Mouse (Mus musculus): Measurements from ENCODE around the gene Dgkk. TPM values are rescaled to one million over a fixed set of nuclear protein-coding genes. Genes with fewer than 3 reads are reported as not detected.
"Not testable (repeated sequence)": the region's sequence is repeated elsewhere in the genome, so short reads cannot be mapped to it uniquely, and the experiment has no call there.

The Dgkk gene
- polyA plus RNA-seq (2016; fragmentation: Nextera tagmentation; extraction: Ambion mirVana): 0.29 and 0.42 TPM in 2 replicates

DNA sequence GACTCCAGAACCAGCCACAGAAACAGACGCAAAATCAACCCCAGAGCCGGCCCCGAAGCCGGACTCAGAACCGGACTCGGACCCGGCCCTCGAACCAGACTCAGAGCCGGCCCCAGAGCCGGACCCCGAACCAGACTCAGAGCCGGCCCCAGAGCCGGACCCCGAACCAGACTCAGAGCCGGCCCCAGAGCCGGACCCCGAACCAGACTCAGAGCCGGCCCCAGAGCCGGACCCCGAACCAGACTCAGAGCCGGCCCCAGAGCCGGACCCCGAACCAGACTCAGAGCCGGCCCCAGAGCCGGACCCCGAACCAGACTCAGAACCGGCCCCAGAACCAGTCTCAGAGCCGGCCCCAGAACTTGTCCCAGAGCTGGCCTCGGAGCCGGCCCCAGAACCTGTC lies at the start of gene Dgkk:
Gene Dgkk, plus strand, starts transcription at position 301 of the 400 bp plus-strand sequence.
- not testable (repeated sequence) for H3K4me1 ChIP-seq (replicated peaks)
- H3K27me3 ChIP-seq (ENCODE audit: insufficient read depth, poor library complexity, severe bottlenecking): peaks cover 35% of the 10 kb centered on the region
- 30% methylated on average over 24 of the region's 30 CpGs for WGBS

DNA sequence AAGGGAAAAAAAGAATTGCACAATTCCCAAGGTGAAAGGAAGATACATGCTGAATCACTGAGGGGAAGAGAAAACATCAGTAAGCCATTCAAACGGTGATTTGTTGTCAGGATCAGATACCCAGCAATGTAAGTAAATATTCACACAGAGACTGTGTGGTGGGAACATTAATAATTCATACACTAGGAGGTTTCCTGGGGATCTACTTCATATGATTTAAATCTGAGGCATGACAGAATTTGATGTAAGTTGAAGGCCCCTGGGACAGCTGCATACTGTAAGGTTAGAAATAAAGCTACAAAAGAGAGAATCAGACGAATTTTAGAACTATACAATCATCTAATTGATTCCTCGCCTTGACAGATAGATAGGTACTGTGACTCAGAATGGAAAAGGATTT lies 45.1 kb upstream of the Dgkk start:
- Histone ChIP-seq H3K27me3 (ENCODE audit: insufficient read depth, poor library complexity, severe bottlenecking) (no peaks in the 10 kb centered on the region), H3K27ac (no peak overlapping the region), H3K4me3 (no peak overlapping the region), H3K9me3 (no peaks in the 10 kb centered on the region), H3K4me1 (replicated peaks) (no peaks in the 10 kb centered on the region), H3K36me3 (no peaks in the 10 kb centered on the region)
- no peak for DNase-seq (ENCODE audit: low spot score)
- 63% methylated on average over 3 of the region's 3 CpGs for WGBS

More for the DNA sequence above, at the start of gene Dgkk:
- not testable (repeated sequence) for DNase-seq (ENCODE audit: low spot score); H3K27ac ChIP-seq; H3K9me3 ChIP-seq; H3K36me3 ChIP-seq
- peak within 1 kb of the TSS; percentile 49 for H3K4me3 ChIP-seq

DNA sequence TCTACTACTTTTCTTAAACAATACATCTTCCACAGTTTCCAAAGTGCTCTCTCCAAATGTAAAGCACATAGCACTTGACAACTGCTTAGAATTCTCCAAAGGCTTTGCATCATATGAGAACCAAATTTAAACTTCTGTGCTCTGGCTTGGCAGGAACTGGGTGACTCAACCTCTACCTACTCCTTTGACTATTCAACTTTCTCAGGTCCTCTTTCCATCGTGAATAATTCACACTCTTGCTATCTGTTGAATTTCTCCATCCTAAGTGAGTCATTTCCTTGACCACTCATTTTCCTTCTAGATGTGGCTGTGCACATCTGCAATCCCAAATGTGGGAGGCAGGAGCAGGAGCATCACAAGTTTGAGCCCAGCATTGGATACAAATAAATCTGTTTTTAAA lies 28.4 kb upstream of the Dgkk start:
- 73% methylated on average over 1 of the region's 1 CpGs for WGBS
- no peak overlapping the region for H3K27ac ChIP-seq
- H3K4me3 ChIP-seq: no peak overlapping the region
- no peaks in the 10 kb centered on the region for H3K9me3 ChIP-seq
- no peak for DNase-seq (ENCODE audit: low spot score)
- H3K4me1 ChIP-seq (replicated peaks): peaks cover 3% of the 10 kb centered on the region; the same call in 1 of the 2 replicates
- no peaks in the 10 kb centered on the region for H3K27me3 ChIP-seq (ENCODE audit: insufficient read depth, poor library complexity, severe bottlenecking)
- no peaks in the 10 kb centered on the region for H3K36me3 ChIP-seq

DNA sequence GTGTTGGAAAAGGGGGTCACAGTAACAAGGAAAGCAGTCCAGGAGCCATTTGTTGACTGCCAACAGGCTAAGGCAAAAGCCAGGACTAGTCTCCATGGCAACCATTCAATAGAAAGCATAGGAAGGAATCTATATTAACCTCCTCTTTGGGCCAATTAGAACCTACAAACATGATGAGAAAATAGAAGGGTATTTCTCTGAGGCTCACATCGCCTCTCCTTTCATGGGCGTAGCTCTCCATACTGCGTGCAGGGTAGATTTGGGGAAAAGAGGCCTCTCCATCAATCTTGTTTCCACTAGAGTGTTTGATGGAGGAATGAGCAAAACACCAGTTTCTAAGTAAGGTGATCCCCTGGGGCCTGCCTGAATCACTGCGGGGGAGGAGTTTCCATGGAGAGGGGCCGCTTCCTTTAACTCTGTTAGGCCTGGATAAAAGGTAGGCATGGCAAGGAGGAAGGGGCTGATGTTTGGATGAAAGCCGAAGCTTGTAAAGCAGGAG lies 27.5 kb upstream of the Dgkk start:
- no peak for DNase-seq (ENCODE audit: low spot score)
- Histone ChIP-seq H3K4me3 (no peak overlapping the region), H3K9me3 (no peaks in the 10 kb centered on the region), H3K4me1 (replicated peaks) (peaks cover 3% of the 10 kb centered on the region; the same call in 1 of the 2 replicates), H3K27me3 (ENCODE audit: insufficient read depth, poor library complexity, severe bottlenecking) (no peaks in the 10 kb centered on the region), H3K36me3 (no peaks in the 10 kb centered on the region), H3K27ac (no peak overlapping the region)
- 32% methylated on average over 6 of the region's 6 CpGs for WGBS

DNA sequence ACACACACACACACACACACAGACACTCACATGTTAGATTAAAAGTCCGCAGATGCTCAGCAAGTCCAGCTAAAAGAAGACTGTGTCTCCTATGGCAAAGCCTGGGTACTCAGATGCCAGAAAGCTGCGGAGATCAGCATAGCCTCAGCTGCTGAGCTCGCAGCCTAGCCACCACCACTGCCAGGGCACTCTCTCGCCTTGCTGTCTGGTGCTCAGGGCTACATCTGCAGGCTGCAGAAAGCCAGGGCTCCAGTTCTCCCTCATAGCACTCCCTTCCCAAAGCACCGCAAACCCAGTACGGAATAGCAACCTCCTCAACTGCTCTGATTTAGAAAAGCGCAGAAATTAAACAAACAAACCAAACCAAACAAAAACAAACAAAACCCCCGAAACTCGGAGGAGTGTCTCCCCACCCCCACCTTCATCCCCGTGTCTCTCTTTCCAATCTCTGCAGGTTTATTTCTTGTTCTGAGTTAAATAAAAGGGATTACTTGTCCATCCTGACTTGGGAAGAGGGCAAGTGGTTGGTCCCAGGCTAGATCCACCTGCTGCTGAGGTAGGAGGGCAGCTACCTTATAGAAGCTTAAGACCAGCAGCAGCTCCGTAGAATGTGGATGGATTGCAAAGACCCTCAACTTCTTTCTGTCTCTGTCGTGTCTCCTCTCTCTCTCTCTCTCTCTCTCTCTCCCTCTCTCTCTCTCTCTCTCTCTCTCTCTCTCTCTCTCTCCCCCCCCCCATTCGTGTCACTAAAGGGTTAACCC lies 1.4 kb upstream of the Dgkk start:
- Histone ChIP-seq H3K9me3 (0 out of 2 replicates have a peak, but pooled peaks cover 2% of the 10 kb centered on the region), H3K27ac (no peak overlapping the region), H3K36me3 (no peaks in the 10 kb centered on the region), H3K4me1 (replicated peaks) (peaks cover 9% of the 10 kb centered on the region; the same call in 1 of the 2 replicates), H3K4me3 (peak overlapping the region; percentile 49), H3K27me3 (ENCODE audit: insufficient read depth, poor library complexity, severe bottlenecking) (peaks cover 35% of the 10 kb centered on the region)
- 23% methylated on average over 13 of the region's 13 CpGs for WGBS
- peak; percentile 5 for DNase-seq (ENCODE audit: low spot score)

DNA sequence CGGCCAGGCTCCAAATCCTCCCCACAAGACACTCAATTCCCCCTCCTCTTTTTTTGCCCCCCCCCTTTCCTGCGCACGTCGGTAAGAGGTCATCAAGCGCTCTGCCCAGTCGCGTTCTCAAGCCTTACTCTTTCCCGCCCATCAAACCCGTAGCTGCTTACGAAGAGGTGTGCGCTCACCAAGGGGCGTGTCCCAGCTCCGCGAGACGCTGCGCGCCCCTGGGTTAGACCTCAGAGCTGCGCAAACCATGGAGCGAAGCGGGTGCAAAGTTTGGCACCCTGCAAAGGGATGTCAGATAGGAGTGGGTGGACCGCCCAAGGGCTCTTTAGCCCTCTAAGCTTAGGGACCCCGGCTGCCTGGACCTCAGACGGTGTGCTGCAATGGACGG lies 862 bp upstream of the Dgkk start:
- WGBS: 20% methylated on average over 24 of the region's 24 CpGs
- DNase-seq (ENCODE audit: low spot score): peak; percentile 56
- H3K9me3 ChIP-seq: 0 out of 2 replicates have a peak, but pooled peaks cover 2% of the 10 kb centered on the region

DNA sequence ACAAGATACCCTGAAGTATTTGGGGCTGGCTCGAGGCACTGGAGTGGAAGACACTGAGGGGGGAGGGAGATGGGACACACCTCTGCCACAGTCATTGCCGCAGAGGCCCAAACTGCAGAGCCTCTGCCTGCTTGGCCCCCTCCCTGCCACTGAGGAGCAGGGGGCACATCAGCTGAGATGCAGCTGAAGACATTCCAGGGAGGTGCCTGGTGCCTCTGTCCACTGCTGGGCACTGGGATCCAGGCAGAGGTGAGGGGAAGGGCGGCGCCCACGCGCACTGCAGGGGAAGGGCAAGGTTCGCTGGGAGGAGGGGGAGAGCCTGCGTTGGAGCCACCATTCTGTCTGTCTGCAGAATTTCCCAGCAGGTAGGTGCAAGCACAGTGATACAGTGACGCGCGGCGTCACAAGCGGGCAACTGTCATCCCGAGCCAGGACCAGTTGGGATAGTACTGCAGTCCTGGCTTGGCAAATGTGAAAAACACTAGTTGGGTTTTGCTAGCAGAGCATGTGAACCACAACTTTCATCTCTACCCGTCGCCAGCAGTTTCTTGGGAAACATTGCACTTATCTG lies 948 bp downstream of the Dgkk start:
- peaks cover 35% of the 10 kb centered on the region for H3K27me3 ChIP-seq (ENCODE audit: insufficient read depth, poor library complexity, severe bottlenecking)
- peaks cover 9% of the 10 kb centered on the region; the same call in 1 of the 2 replicates for H3K4me1 ChIP-seq (replicated peaks)
- H3K36me3 ChIP-seq: no peaks in the 10 kb centered on the region
- WGBS: 31% methylated on average over 16 of the region's 16 CpGs
- no peak overlapping the region for H3K27ac ChIP-seq
- H3K4me3 ChIP-seq: peak overlapping the region; percentile 37; the same call in 1 of the 2 replicates
- H3K9me3 ChIP-seq: 0 out of 2 replicates have a peak, but pooled peaks cover 2% of the 10 kb centered on the region
- no peak for DNase-seq (ENCODE audit: low spot score)

More for the DNA sequence above, 862 bp upstream of the Dgkk start:
- no peaks in the 10 kb centered on the region for H3K36me3 ChIP-seq
- no peak overlapping the region for H3K27ac ChIP-seq
- H3K4me3 ChIP-seq: peak overlapping the region; percentile 49
- peaks cover 9% of the 10 kb centered on the region; the same call in 1 of the 2 replicates for H3K4me1 ChIP-seq (replicated peaks)
- peaks cover 35% of the 10 kb centered on the region for H3K27me3 ChIP-seq (ENCODE audit: insufficient read depth, poor library complexity, severe bottlenecking)

DNA sequence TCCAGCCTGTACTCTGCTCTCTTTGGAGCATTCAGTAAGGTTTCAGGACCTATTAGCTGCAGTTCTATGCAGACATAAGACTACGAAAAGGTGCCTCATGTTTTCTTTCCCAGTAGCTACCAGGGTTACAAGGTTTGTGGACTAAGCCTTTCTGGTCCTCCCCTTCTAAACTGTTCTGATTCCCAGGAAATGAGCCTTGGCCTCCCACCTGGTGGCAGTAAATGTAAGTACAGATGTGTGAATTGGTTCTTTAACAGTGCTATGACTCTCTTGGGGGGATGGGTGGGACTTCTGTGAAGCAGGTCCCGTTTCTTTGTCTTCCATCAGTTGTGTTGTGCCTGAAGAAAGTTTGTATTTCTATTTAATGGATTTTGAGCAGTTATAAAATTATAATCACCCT lies 53.4 kb downstream of the Dgkk start:
- Histone ChIP-seq H3K27me3 (ENCODE audit: insufficient read depth, poor library complexity, severe bottlenecking) (no peaks in the 10 kb centered on the region), H3K27ac (no peak overlapping the region), H3K4me1 (replicated peaks) (no peaks in the 10 kb centered on the region), H3K9me3 (no peaks in the 10 kb centered on the region), H3K36me3 (no peaks in the 10 kb centered on the region), H3K4me3 (no peak overlapping the region)
- 54% methylated on average over 2 of the region's 2 CpGs for WGBS
- no peak for DNase-seq (ENCODE audit: low spot score)

DNA sequence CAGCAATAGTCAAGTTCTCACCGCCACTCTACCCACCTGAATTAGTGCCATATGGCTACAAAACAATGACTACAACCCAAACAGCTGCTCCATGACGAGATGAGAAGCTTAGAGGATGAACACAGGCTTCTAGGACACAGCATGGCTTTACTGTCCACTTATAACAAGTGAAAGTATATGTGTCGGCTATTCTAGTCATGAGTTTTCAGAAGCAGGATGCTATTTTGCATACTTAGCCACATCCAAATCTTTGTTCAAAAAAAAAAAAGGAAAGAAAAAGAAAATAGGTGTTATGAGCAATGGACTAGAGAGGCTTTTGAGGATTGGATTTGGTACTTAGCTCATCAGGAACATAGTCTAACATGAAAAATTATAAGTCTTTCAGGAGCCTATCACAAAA lies 74.4 kb downstream of the Dgkk start:
- Histone ChIP-seq H3K27me3 (ENCODE audit: insufficient read depth, poor library complexity, severe bottlenecking) (no peaks in the 10 kb centered on the region), H3K9me3 (no peaks in the 10 kb centered on the region), H3K36me3 (no peaks in the 10 kb centered on the region), H3K4me3 (no peak overlapping the region), H3K4me1 (replicated peaks) (no peaks in the 10 kb centered on the region), H3K27ac (no peak overlapping the region)
- WGBS: 77% methylated on average over 3 of the region's 3 CpGs
- no peak for DNase-seq (ENCODE audit: low spot score)

DNA sequence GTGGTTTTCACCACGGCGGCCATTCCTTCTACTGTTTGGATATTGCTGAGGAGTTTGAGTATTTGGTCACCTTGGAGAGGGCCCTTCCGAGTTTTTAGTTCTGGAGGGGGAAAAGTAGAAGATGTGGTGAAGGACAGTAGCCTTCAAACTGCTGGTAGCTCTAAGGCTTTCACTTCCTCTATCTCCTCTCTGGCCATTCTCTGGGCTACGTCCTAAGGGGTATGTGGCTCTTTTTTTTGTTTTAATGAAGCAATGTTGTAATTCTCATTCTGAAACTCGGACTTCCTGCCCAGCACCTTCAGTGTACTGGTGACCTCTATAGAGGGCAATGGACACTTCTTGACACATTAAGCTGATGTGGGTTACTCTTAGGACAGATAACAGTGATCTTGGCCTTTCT lies 75.0 kb downstream of the Dgkk start:
- Histone ChIP-seq H3K4me3 (no peak overlapping the region), H3K27ac (no peak overlapping the region), H3K4me1 (replicated peaks) (no peaks in the 10 kb centered on the region), H3K36me3 (no peaks in the 10 kb centered on the region), H3K9me3 (no peaks in the 10 kb centered on the region), H3K27me3 (ENCODE audit: insufficient read depth, poor library complexity, severe bottlenecking) (no peaks in the 10 kb centered on the region)
- WGBS: 89% methylated on average over 5 of the region's 5 CpGs
- DNase-seq (ENCODE audit: low spot score): no peak

DNA sequence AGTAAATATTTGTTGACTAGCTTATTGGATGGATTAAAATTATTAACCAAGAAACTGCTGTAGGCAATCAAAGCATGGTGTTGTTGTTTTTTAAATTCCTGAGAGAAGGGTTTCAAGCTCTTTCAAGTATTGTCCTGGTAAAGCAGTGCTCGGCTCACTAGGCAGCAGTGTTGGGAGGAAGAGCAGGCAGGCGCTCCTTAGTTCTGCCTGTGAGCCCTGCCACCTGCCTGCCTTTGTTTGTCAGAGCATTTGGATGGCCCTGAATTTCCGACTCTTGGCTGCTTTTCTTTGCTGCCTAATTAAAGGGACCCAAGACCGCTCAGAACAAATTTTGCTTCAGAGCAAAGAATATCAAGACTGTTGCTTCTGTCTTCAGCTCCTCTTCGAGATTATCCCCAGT lies 114.8 kb downstream of the Dgkk start:
- Histone ChIP-seq H3K36me3 (no peaks in the 10 kb centered on the region), H3K9me3 (no peaks in the 10 kb centered on the region), H3K27me3 (ENCODE audit: insufficient read depth, poor library complexity, severe bottlenecking) (no peaks in the 10 kb centered on the region), H3K4me3 (no peak overlapping the region), H3K27ac (no peak overlapping the region), H3K4me1 (replicated peaks) (no peaks in the 10 kb centered on the region)
- 29% methylated on average over 5 of the region's 5 CpGs for WGBS
- no peak for DNase-seq (ENCODE audit: low spot score)

DNA sequence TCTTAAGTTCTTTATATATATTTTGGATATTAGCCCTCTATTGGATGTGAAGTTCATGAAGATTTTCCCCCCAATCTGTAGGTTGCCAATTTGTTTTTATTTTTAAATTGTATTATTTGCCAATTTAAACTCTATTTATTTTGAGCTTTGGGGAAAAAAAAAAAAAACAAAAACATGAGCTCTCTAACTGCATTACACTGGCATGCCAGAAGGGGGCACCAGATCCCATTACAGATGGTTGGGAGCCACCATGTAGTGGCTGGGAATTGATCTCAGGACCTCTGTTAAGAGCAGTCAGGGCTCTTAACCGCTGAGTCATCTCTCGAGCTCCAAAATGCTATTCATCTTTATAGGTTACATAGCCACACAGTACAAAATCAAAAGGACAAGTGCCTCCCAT lies 131.9 kb downstream of the Dgkk start:
- Histone ChIP-seq H3K36me3 (no peaks in the 10 kb centered on the region), H3K27ac (no peak overlapping the region), H3K4me3 (no peak overlapping the region), H3K27me3 (ENCODE audit: insufficient read depth, poor library complexity, severe bottlenecking) (no peaks in the 10 kb centered on the region), H3K4me1 (replicated peaks) (no peaks in the 10 kb centered on the region), H3K9me3 (0 out of 2 replicates have a peak, but pooled peaks cover 3% of the 10 kb centered on the region)
- 85% methylated on average over 2 of the region's 2 CpGs for WGBS
- DNase-seq (ENCODE audit: low spot score): no peak

DNA sequence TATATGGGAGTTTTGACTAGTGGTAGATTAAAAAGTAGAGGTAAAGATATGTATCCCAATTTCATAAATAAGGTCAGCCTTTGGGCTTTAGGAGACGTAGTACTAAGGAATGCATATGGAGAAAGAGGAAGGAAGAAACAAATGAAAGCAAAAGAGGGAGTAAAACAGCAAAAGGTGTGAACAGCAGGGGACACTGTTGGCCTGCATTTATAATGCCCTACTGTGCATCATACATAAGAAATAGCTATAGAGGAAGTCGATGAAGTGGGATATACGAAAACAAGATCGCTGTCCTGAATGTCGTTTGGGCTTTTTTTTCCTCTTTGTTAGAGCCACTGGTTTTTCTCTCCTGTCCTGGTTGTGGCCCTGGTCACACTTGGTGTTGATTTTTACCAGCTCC lies 143.1 kb downstream of the Dgkk start:
- no peak for DNase-seq (ENCODE audit: low spot score)

More for the DNA sequence above, 143.1 kb downstream of the Dgkk start:
- no peaks in the 10 kb centered on the region for H3K4me1 ChIP-seq (replicated peaks)
- H3K36me3 ChIP-seq: no peaks in the 10 kb centered on the region
- no peaks in the 10 kb centered on the region for H3K9me3 ChIP-seq
- no peak overlapping the region for H3K27ac ChIP-seq
- 81% methylated on average over 5 of the region's 5 CpGs for WGBS
- no peak overlapping the region for H3K4me3 ChIP-seq
- no peaks in the 10 kb centered on the region for H3K27me3 ChIP-seq (ENCODE audit: insufficient read depth, poor library complexity, severe bottlenecking)
